Mouse (Mus musculus): Measurements from ENCODE around the gene Lpin3. TPM values are rescaled to one million over a fixed set of nuclear protein-coding genes. Genes with fewer than 3 reads are reported as not detected.
A peak's percentile ranks its signal among the peaks of the same experiment; 100 is the strongest.

Lpin3 gene
- polyA plus RNA-seq, 1 experiment from 2014 or later: 1.2 TPM

- TF ChIP-seq EP300 (IDR thresholded peaks at IDR 0.05; ENCODE audit: low read depth) (no peak), CTCF (IDR thresholded peaks at IDR 0.05; ENCODE audit: low read depth) (no peak)
- no peak overlapping the region for H3K27ac ChIP-seq (ENCODE audit: low read depth)
- no peaks in the 10 kb centered on the region for H3K9me3 ChIP-seq (ENCODE audit: low read length)
- H3K36me3 ChIP-seq (replicated peaks; ENCODE audit: insufficient read depth, low read length): no peaks in the 10 kb centered on the region
- H3K27me3 ChIP-seq (ENCODE audit: insufficient read depth, low read length): no peaks in the 10 kb centered on the region
- H3K9ac ChIP-seq (replicated peaks): no peak overlapping the region
- no peaks in the 10 kb centered on the region for H3K4me1 ChIP-seq (ENCODE audit: insufficient read depth)
- ATAC-seq (no peak), DNase-seq (no peak)
- no peak overlapping the region for H3K4me3 ChIP-seq (ENCODE audit: low read depth, low read length)
- 73% methylated on average over 5 of the region's 5 CpGs for WGBS (ENCODE audit: insufficient replicate concordance)
- H3K4me2 ChIP-seq (ENCODE audit: low read depth, low read length): no peak overlapping the region
These were observed 2.0 kb downstream of the Lpin3 start for GRCm38 (mm10) chr2:160882436-160882835.

DNA sequence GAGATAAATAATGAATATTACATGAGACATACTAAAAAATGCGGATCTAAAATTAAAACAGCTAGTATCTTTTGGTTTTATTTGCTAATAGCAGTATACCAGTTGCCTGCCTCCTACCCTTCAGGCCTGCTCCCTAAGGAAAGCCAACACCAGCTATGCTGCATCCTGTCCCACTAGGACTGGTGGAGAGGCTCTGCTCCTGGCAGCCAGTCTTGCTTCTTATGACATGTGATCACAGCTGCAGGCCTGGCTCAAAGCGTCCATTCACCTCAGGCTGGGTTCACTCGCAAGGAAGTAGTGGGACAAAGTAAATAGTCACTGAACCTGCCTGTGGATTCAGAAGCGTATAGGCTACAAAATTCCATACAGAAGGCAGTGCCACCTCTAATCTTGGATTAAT, 3.4 kb downstream of the Lpin3 start:
- H3K27ac ChIP-seq (ENCODE audit: low read depth): no peak overlapping the region
- H3K9me3 ChIP-seq (ENCODE audit: low read length): no peaks in the 10 kb centered on the region
- H3K9ac ChIP-seq (replicated peaks): no peak overlapping the region
- peaks cover 8% of the 10 kb centered on the region; the same call in 1 of the 2 replicates for H3K4me1 ChIP-seq (ENCODE audit: insufficient read depth)
- 79% methylated on average over 4 of the region's 4 CpGs for WGBS (ENCODE audit: insufficient replicate concordance)
- H3K4me3 ChIP-seq (ENCODE audit: low read depth, low read length): no peak overlapping the region
- H3K27me3 ChIP-seq (ENCODE audit: insufficient read depth, low read length): no peaks in the 10 kb centered on the region
- DNase-seq: no peak
- H3K4me2 ChIP-seq (ENCODE audit: low read depth, low read length): no peak overlapping the region
- no peak for ATAC-seq
- TF ChIP-seq EP300 (IDR thresholded peaks at IDR 0.05; ENCODE audit: low read depth) (no peak), CTCF (IDR thresholded peaks at IDR 0.05; ENCODE audit: low read depth) (no peak)
- H3K36me3 ChIP-seq (replicated peaks; ENCODE audit: insufficient read depth, low read length): no peaks in the 10 kb centered on the region

DNA sequence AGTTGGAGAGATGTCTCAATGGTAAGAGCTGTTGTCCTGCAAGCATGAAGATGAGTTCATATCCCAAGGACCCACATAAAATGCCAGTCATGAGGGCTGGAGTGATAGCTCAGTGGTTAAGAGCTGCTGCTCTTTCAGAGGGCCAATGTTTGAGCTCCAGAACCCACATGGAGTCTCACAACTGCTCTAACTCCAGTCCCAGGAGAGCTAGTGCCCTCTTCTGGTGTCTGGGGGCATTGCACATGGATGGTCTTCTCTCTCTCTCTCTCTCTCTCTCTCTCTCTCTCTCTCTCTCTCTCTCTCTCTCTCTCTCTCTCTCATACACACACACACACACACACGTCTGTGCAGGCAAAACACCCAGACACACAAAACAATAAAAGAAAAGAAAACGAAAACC, 4.4 kb downstream of the Lpin3 start:
- Histone ChIP-seq H3K4me2 (ENCODE audit: low read depth, low read length) (no peak overlapping the region), H3K27ac (ENCODE audit: low read depth) (no peak overlapping the region), H3K4me1 (ENCODE audit: insufficient read depth) (peaks cover 8% of the 10 kb centered on the region; the same call in 1 of the 2 replicates), H3K27me3 (ENCODE audit: insufficient read depth, low read length) (no peaks in the 10 kb centered on the region), H3K4me3 (ENCODE audit: low read depth, low read length) (no peak overlapping the region), H3K9ac (replicated peaks) (no peak overlapping the region), H3K9me3 (ENCODE audit: low read length) (no peaks in the 10 kb centered on the region), H3K36me3 (replicated peaks; ENCODE audit: insufficient read depth, low read length) (no peaks in the 10 kb centered on the region)
- peak; percentile 72 for DNase-seq
- no peak for ATAC-seq
- TF ChIP-seq CTCF (IDR thresholded peaks at IDR 0.05; ENCODE audit: low read depth): peak; percentile 81
- TF ChIP-seq EP300 (IDR thresholded peaks at IDR 0.05; ENCODE audit: low read depth): no peak
- 17% methylated on average over 2 of the region's 2 CpGs for WGBS (ENCODE audit: insufficient replicate concordance)

DNA sequence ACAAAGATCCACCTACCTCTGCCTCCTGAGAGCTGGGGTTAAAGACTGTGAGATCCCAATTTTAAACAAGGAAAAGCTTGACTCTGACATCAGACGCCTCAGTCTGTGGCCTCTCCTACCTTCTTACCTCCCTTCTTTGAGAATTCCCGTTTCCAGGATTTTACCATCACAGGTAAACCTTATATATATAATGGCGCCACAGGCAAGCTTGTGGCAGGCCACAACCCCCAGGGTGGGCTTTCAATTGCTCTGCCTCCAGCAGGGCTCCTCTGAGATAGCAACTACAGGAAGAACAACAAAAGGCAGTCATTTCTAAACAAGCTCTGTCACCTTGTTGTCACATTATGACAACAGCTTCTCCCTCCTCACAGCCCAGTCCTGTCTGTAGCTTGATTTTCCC, 5.8 kb downstream of the Lpin3 start:
- H3K4me1 ChIP-seq (ENCODE audit: insufficient read depth): peaks cover 8% of the 10 kb centered on the region; the same call in 1 of the 2 replicates
- TF ChIP-seq EP300 (IDR thresholded peaks at IDR 0.05; ENCODE audit: low read depth) (no peak), CTCF (IDR thresholded peaks at IDR 0.05; ENCODE audit: low read depth) (no peak)

GRCm38 (mm10) chr2:160887284-160887683, 6.8 kb downstream of the Lpin3 start:
- 2% methylated on average over 11 of the region's 11 CpGs for WGBS (ENCODE audit: insufficient replicate concordance)
- Histone ChIP-seq H3K27me3 (ENCODE audit: insufficient read depth, low read length) (no peaks in the 10 kb centered on the region), H3K4me2 (ENCODE audit: low read depth, low read length) (peak overlapping the region; percentile 87), H3K9ac (replicated peaks) (peak overlapping the region; percentile 38; the same call in 1 of the 2 replicates), H3K9me3 (ENCODE audit: low read length) (no peaks in the 10 kb centered on the region), H3K36me3 (replicated peaks; ENCODE audit: insufficient read depth, low read length) (no peaks in the 10 kb centered on the region), H3K4me3 (ENCODE audit: low read depth, low read length) (peak overlapping the region; percentile 50), H3K27ac (ENCODE audit: low read depth) (no peak overlapping the region), H3K4me1 (ENCODE audit: insufficient read depth) (peaks cover 8% of the 10 kb centered on the region; the same call in 1 of the 2 replicates)
- peak; percentile 81 for ATAC-seq
- DNase-seq: peak; percentile 81
- TF ChIP-seq CTCF (IDR thresholded peaks at IDR 0.05; ENCODE audit: low read depth): peak; percentile 91
- no peak for TF ChIP-seq EP300 (IDR thresholded peaks at IDR 0.05; ENCODE audit: low read depth)

More for the DNA sequence above, 5.8 kb downstream of the Lpin3 start:
- Histone ChIP-seq H3K4me2 (ENCODE audit: low read depth, low read length) (no peak overlapping the region), H3K27me3 (ENCODE audit: insufficient read depth, low read length) (no peaks in the 10 kb centered on the region), H3K9ac (replicated peaks) (no peak overlapping the region), H3K27ac (ENCODE audit: low read depth) (no peak overlapping the region), H3K36me3 (replicated peaks; ENCODE audit: insufficient read depth, low read length) (no peaks in the 10 kb centered on the region), H3K4me3 (ENCODE audit: low read depth, low read length) (no peak overlapping the region), H3K9me3 (ENCODE audit: low read length) (no peaks in the 10 kb centered on the region)
- 72% methylated on average over 3 of the region's 3 CpGs for WGBS (ENCODE audit: insufficient replicate concordance)
- DNase-seq: no peak
- ATAC-seq: no peak

GRCm38 (mm10) chr2:160887859-160888258, 7.4 kb downstream of the Lpin3 start:
- DNase-seq (peak; percentile 72), ATAC-seq (peak; percentile 85)
- 1% methylated on average over 26 of the region's 26 CpGs for WGBS (ENCODE audit: insufficient replicate concordance)
- Histone ChIP-seq H3K9me3 (ENCODE audit: low read length) (no peaks in the 10 kb centered on the region), H3K27ac (ENCODE audit: low read depth) (no peak overlapping the region; the same call in 1 of the 2 replicates), H3K9ac (replicated peaks) (peak overlapping the region; percentile 38), H3K36me3 (replicated peaks; ENCODE audit: insufficient read depth, low read length) (no peaks in the 10 kb centered on the region), H3K4me3 (ENCODE audit: low read depth, low read length) (peak overlapping the region; percentile 50), H3K4me2 (ENCODE audit: low read depth, low read length) (peak overlapping the region; percentile 87), H3K27me3 (ENCODE audit: insufficient read depth, low read length) (no peaks in the 10 kb centered on the region), H3K4me1 (ENCODE audit: insufficient read depth) (peaks cover 8% of the 10 kb centered on the region; the same call in 1 of the 2 replicates)
- no peak for TF ChIP-seq EP300 (IDR thresholded peaks at IDR 0.05; ENCODE audit: low read depth)
- no peak for TF ChIP-seq CTCF (IDR thresholded peaks at IDR 0.05; ENCODE audit: low read depth)

Data from liver, postnatal 0 days (tissue).